Comparison of ENCODE assay signal across 9 mouse cellular contexts in the genomic region with DNA sequence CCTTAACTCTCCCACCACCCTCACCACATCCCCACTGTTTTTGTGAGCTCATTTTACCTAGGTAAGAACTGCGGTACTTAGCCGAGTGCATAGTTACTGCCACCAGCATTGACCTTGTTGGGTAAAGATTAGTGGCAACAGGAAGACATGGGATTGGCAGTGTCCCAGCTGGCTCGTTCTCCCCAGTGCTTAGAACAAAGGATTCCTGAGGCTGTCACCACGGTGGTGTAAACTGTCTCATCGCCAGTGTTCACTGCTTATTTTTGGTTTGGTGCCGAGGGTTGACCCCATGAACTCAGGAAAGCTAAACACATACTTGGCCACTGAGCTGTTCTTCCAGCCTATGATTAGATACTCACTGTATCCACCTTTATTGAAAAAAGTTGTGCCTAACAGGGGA. TPM values are rescaled to one million over a fixed set of nuclear protein-coding genes. Genes with fewer than 3 reads are reported as not detected.
DNase-seq lines count a peak whose midpoint lies in the region; ATAC-seq and TF ChIP-seq lines count a peak whose summit lies in the region.
"Had no signal": no experiment of that assay in that cellular context is flagged by ENCODE, and none has a peak within 500 bp of the region (broad histone marks: within the 10 kb centered on the region; RNA-seq: fewer than 3 reads in every experiment).

No protein-coding gene starts in this region.

- WGBS in forebrain, postnatal 0 days = 35% methylated on average over 6 of the region's 6 CpGs
- 45% methylated on average over 6 of the region's 6 CpGs for WGBS in forebrain, embryonic 15.5 days

- H3K4me2 ChIP-seq in forebrain, postnatal 0 days (ENCODE audit: low read depth) = no peak overlapping the region
- no peak overlapping the region for H3K4me2 ChIP-seq in forebrain, embryonic 15.5 days (replicated peaks)
- H3K4me2 ChIP-seq: embryonic facial prominence, embryonic 12.5 days had no signal

- H3K9ac ChIP-seq in forebrain, postnatal 0 days = no peak overlapping the region
- no peak overlapping the region for H3K9ac ChIP-seq in forebrain, embryonic 15.5 days (replicated peaks)
- H3K9ac ChIP-seq: embryonic facial prominence, embryonic 12.5 days had no signal

- no peak overlapping the region for H3K4me3 ChIP-seq in forebrain, postnatal 0 days (ENCODE audit: low read depth, low read length)
- no peak overlapping the region for H3K4me3 ChIP-seq in forebrain, embryonic 15.5 days
- H3K4me3 ChIP-seq: embryonic facial prominence, embryonic 12.5 days had no signal

- no peaks in the 10 kb centered on the region for H3K27me3 ChIP-seq in forebrain, postnatal 0 days (ENCODE audit: insufficient read depth, low read length)
- no peaks in the 10 kb centered on the region for H3K27me3 ChIP-seq in forebrain, embryonic 15.5 days
- H3K27me3 ChIP-seq: embryonic facial prominence, embryonic 12.5 days had no signal

- TF ChIP-seq CTCF in forebrain, postnatal 0 days (IDR thresholded peaks at IDR 0.05; ENCODE audit: low read depth) = no peak

- no peak for DNase-seq in forebrain, postnatal 0 days
- DNase-seq in 3T3-L1 (ENCODE audit: low read depth, low spot score) (peak; percentile 85), MN1 (ENCODE audit: low spot score) (no peak)
- DNase-seq in cerebellum, adult 9-10 months = peak; percentile 78
- DNase-seq in ovary, postnatal 36 days (ENCODE audit: low spot score) = peak; percentile 68

- no peaks in the 10 kb centered on the region for H3K9me3 ChIP-seq in forebrain, postnatal 0 days (ENCODE audit: low read length)
- no peaks in the 10 kb centered on the region for H3K9me3 ChIP-seq in forebrain, embryonic 15.5 days
- H3K9me3 ChIP-seq: embryonic facial prominence, embryonic 12.5 days had no signal

- ATAC-seq in forebrain, postnatal 0 days = peak; percentile 32; the same call in 1 of the 2 replicates
- no peak for ATAC-seq in forebrain, embryonic 15.5 days (replicated peaks)
- ATAC-seq in hematopoietic stem cell, adult 5-6 weeks (replicated peaks in 1 of 2; ENCODE audit: insufficient read depth in 1 of 2, low FRiP score in 2 of 2, low TSS enrichment in 1 of 2, low read depth in 1 of 2, poor library complexity in 2 of 2, severe bottlenecking in 2 of 2) = peak; percentile 62 to 69
- no peak for ATAC-seq in granulocyte monocyte progenitor cell, adult 5-6 weeks (replicated peaks; ENCODE audit: poor library complexity, severe bottlenecking)

- H3K4me1 ChIP-seq in forebrain, postnatal 0 days (ENCODE audit: insufficient read depth) = peaks cover 4% of the 10 kb centered on the region; the same call in 1 of the 2 replicates
- peaks cover 22% of the 10 kb centered on the region for H3K4me1 ChIP-seq in forebrain, embryonic 15.5 days

- H3K36me3 ChIP-seq in forebrain, postnatal 0 days (ENCODE audit: insufficient read depth) = no peaks in the 10 kb centered on the region
- H3K36me3 ChIP-seq in forebrain, embryonic 15.5 days = no peaks in the 10 kb centered on the region
- H3K36me3 ChIP-seq: embryonic facial prominence, embryonic 12.5 days had no signal

- no peak overlapping the region for H3K27ac ChIP-seq in forebrain, postnatal 0 days (ENCODE audit: low read depth, low read length)
- no peak overlapping the region for H3K27ac ChIP-seq in forebrain, embryonic 15.5 days (replicated peaks)
- H3K27ac ChIP-seq: embryonic facial prominence, embryonic 12.5 days had no signal

RNA-seq across cellular contexts. Expression of gene Arl5a, which starts 13.3 kb away (rescaled TPM):
- total RNA-seq in forebrain, postnatal 0 days (2014; rRNA removed) = 75.6 and 87.0 TPM in 2 replicates
- polyA plus RNA-seq in forebrain, postnatal 0 days (2015; fragmentation: Nextera tagmentation; extraction: Ambion mirVana) = 27.1 and 31.0 TPM in 2 replicates
- 49.3 and 50.4 TPM in 2 replicates for polyA plus RNA-seq in forebrain, embryonic 15.5 days (2015; fragmentation: Nextera tagmentation; extraction: Ambion mirVana)
- total RNA-seq in hematopoietic stem cell, adult 5-6 weeks (2017) = 47.8 and 49.3 TPM in 2 replicates
- 24.6 and 27.8 TPM in 2 replicates for total RNA-seq in granulocyte monocyte progenitor cell, adult 5-6 weeks (2014; fragmentation: Nextera tagmentation)
- 32.3 and 43.1 TPM in 2 replicates for total RNA-seq in granulocyte monocyte progenitor cell, adult 5-6 weeks (2017)

RNA-seq across cellular contexts. Expression of gene Neb, which starts 59.7 kb away (rescaled TPM):
- 4.2 and 8.5 TPM in 2 replicates for total RNA-seq in forebrain, postnatal 0 days (2014; rRNA removed)
- 3.1 and 5.0 TPM in 2 replicates for polyA plus RNA-seq in forebrain, postnatal 0 days (2015; fragmentation: Nextera tagmentation; extraction: Ambion mirVana)
- 9.8 and 10.3 TPM in 2 replicates for polyA plus RNA-seq in forebrain, embryonic 15.5 days (2015; fragmentation: Nextera tagmentation; extraction: Ambion mirVana)
- total RNA-seq in hematopoietic stem cell, adult 5-6 weeks (2017) = 0.30 and 3.3 TPM in 2 replicates
- not detected in 2 replicates for total RNA-seq in granulocyte monocyte progenitor cell, adult 5-6 weeks (2014; fragmentation: Nextera tagmentation)
- total RNA-seq in granulocyte monocyte progenitor cell, adult 5-6 weeks (2017) = 0.09 and 0.10 TPM in 2 replicates

Comparison
In these comparisons a context has a peak if more than half of its experiments do, and no peak if none do; other contexts are left out.
1. ATAC-seq: peak in forebrain, postnatal 0 days (single experiment) and hematopoietic stem cell, adult 5-6 weeks (2 of 2); none in forebrain, embryonic 15.5 days (single experiment) and granulocyte monocyte progenitor cell, adult 5-6 weeks (single experiment).
2. DNase-seq: peak in 3T3-L1 (single experiment), cerebellum, adult 9-10 months (single experiment) and ovary, postnatal 36 days (single experiment); none in forebrain, postnatal 0 days (single experiment) and MN1 (single experiment).